Mouse (Mus musculus) ES-Bruce4 (cell line): ENCODE measurements around the gene Zfp663.

Experiments
- CTCF ChIP-seq: IDR thresholded peaks from one replicate; pipeline ENCODE4 v1.8.1; 2011; ENCODE audit warnings: low read depth, low read length
- POLR2A ChIP-seq: IDR thresholded peaks from one replicate; pipeline ENCODE4 v1.8.1; 2011; ENCODE audit warnings: low read length; ENCODE audit not compliant: insufficient read depth

- TF ChIP-seq POLR2A (no peak), CTCF (no peak)
Measured at GRCm38 (mm10) chr2:165404951-165405350, 36.4 kb upstream of the Zfp663 start.
